Mouse (Mus musculus): ENCODE data around the gene Zfp3. TPM values are rescaled to one million over a fixed set of nuclear protein-coding genes. Genes with fewer than 3 reads are reported as not detected.
"Not testable (repeated sequence)": the region's sequence is repeated elsewhere in the genome, so short reads cannot be mapped to it uniquely, and the experiment has no call there.

Gene Zfp3
- polyA plus RNA-seq, 1 experiment, result 1.2 TPM

GRCm38 (mm10) chr11:70755645-70756044 lies 8.4 kb upstream of the Zfp3 start:
- Histone ChIP-seq H3K27me3 (ENCODE audit: control insufficient read depth, insufficient read depth, low read length) (no peaks in the 10 kb centered on the region), H3K36me3 (ENCODE audit: control insufficient read depth, insufficient read depth, low read length) (no peaks in the 10 kb centered on the region), H3K4me1 (ENCODE audit: control insufficient read depth, insufficient read depth, low read length) (no peaks in the 10 kb centered on the region), H3K27ac (ENCODE audit: control insufficient read depth, insufficient read depth, low read depth, low read length) (no peak overlapping the region), H3K4me3 (ENCODE audit: control insufficient read depth, low read depth, low read length) (no peak overlapping the region)
- TF ChIP-seq POLR2A (IDR thresholded peaks at IDR 0.05; ENCODE audit: control insufficient read depth, low read depth, low read length) (no peak), CTCF (IDR thresholded peaks at IDR 0.05; ENCODE audit: control insufficient read depth, insufficient read depth, insufficient replicate concordance, low read depth, low read length) (peak; percentile 61; the same call in 1 of the 2 replicates)

- H3K4me1 ChIP-seq (ENCODE audit: control insufficient read depth, insufficient read depth, low read length); H3K36me3 ChIP-seq (ENCODE audit: control insufficient read depth, insufficient read depth, low read length); H3K27me3 ChIP-seq (ENCODE audit: control insufficient read depth, insufficient read depth, low read length); H3K27ac ChIP-seq (ENCODE audit: control insufficient read depth, insufficient read depth, low read depth, low read length); H3K4me3 ChIP-seq (ENCODE audit: control insufficient read depth, low read depth, low read length): not testable (repeated sequence)
Measured at GRCm38 (mm10) chr11:70760446-70760845, 3.6 kb upstream of the Zfp3 start.

GRCm38 (mm10) chr11:70762641-70763040 lies 1.4 kb upstream of the Zfp3 start:
- TF ChIP-seq POLR2A (IDR thresholded peaks at IDR 0.05; ENCODE audit: control insufficient read depth, low read depth, low read length) (no peak), CTCF (IDR thresholded peaks at IDR 0.05; ENCODE audit: control insufficient read depth, insufficient read depth, insufficient replicate concordance, low read depth, low read length) (no peak)
- H3K36me3 ChIP-seq (ENCODE audit: control insufficient read depth, insufficient read depth, low read length), result no peaks in the 10 kb centered on the region
- H3K4me1 ChIP-seq (ENCODE audit: control insufficient read depth, insufficient read depth, low read length), result peaks cover 3% of the 10 kb centered on the region; the same call in 1 of the 2 replicates
- no peak overlapping the region for H3K27ac ChIP-seq (ENCODE audit: control insufficient read depth, insufficient read depth, low read depth, low read length)
- no peaks in the 10 kb centered on the region for H3K27me3 ChIP-seq (ENCODE audit: control insufficient read depth, insufficient read depth, low read length)
- H3K4me3 ChIP-seq (ENCODE audit: control insufficient read depth, low read depth, low read length), result no peak overlapping the region

- Histone ChIP-seq H3K27ac (ENCODE audit: control insufficient read depth, insufficient read depth, low read depth, low read length) (peak overlapping the region; percentile 91), H3K27me3 (ENCODE audit: control insufficient read depth, insufficient read depth, low read length) (no peaks in the 10 kb centered on the region), H3K4me3 (ENCODE audit: control insufficient read depth, low read depth, low read length) (peak overlapping the region; percentile 93), H3K4me1 (ENCODE audit: control insufficient read depth, insufficient read depth, low read length) (peaks cover 3% of the 10 kb centered on the region; the same call in 1 of the 2 replicates), H3K36me3 (ENCODE audit: control insufficient read depth, insufficient read depth, low read length) (no peaks in the 10 kb centered on the region)
- TF ChIP-seq CTCF (IDR thresholded peaks at IDR 0.05; ENCODE audit: control insufficient read depth, insufficient read depth, insufficient replicate concordance, low read depth, low read length), result no peak
- TF ChIP-seq POLR2A (IDR thresholded peaks at IDR 0.05; ENCODE audit: control insufficient read depth, low read depth, low read length), result no peak
Measured at GRCm38 (mm10) chr11:70763582-70763935, 450 bp upstream of the Zfp3 start.

GRCm38 (mm10) chr11:70765776-70766445 lies 1.9 kb downstream of the Zfp3 start:
- peaks cover 3% of the 10 kb centered on the region; the same call in 1 of the 2 replicates for H3K4me1 ChIP-seq (ENCODE audit: control insufficient read depth, insufficient read depth, low read length)
- TF ChIP-seq CTCF (IDR thresholded peaks at IDR 0.05; ENCODE audit: control insufficient read depth, insufficient read depth, insufficient replicate concordance, low read depth, low read length), result no peak
- no peak for TF ChIP-seq POLR2A (IDR thresholded peaks at IDR 0.05; ENCODE audit: control insufficient read depth, low read depth, low read length)
- no peak overlapping the region for H3K27ac ChIP-seq (ENCODE audit: control insufficient read depth, insufficient read depth, low read depth, low read length)
- H3K27me3 ChIP-seq (ENCODE audit: control insufficient read depth, insufficient read depth, low read length), result no peaks in the 10 kb centered on the region
- no peaks in the 10 kb centered on the region for H3K36me3 ChIP-seq (ENCODE audit: control insufficient read depth, insufficient read depth, low read length)
- H3K4me3 ChIP-seq (ENCODE audit: control insufficient read depth, low read depth, low read length), result no peak overlapping the region

- no peak overlapping the region for H3K27ac ChIP-seq (ENCODE audit: control insufficient read depth, insufficient read depth, low read depth, low read length)
- no peaks in the 10 kb centered on the region; the same call in none of the 2 replicates for H3K36me3 ChIP-seq (ENCODE audit: control insufficient read depth, insufficient read depth, low read length)
- H3K4me1 ChIP-seq (ENCODE audit: control insufficient read depth, insufficient read depth, low read length), result no peaks in the 10 kb centered on the region
- no peak overlapping the region for H3K4me3 ChIP-seq (ENCODE audit: control insufficient read depth, low read depth, low read length)
- TF ChIP-seq CTCF (IDR thresholded peaks at IDR 0.05; ENCODE audit: control insufficient read depth, insufficient read depth, insufficient replicate concordance, low read depth, low read length) (no peak), POLR2A (IDR thresholded peaks at IDR 0.05; ENCODE audit: control insufficient read depth, low read depth, low read length) (no peak)
- no peaks in the 10 kb centered on the region for H3K27me3 ChIP-seq (ENCODE audit: control insufficient read depth, insufficient read depth, low read length)
Measured at GRCm38 (mm10) chr11:70770804-70771203, 6.8 kb downstream of the Zfp3 start.

- no peak overlapping the region for H3K27ac ChIP-seq (ENCODE audit: control insufficient read depth, insufficient read depth, low read depth, low read length)
- no peak overlapping the region for H3K4me3 ChIP-seq (ENCODE audit: control insufficient read depth, low read depth, low read length)
- TF ChIP-seq CTCF (IDR thresholded peaks at IDR 0.05; ENCODE audit: control insufficient read depth, insufficient read depth, insufficient replicate concordance, low read depth, low read length) (peak; percentile 86; the same call in 1 of the 2 replicates), POLR2A (IDR thresholded peaks at IDR 0.05; ENCODE audit: control insufficient read depth, low read depth, low read length) (no peak)
- no peaks in the 10 kb centered on the region for H3K36me3 ChIP-seq (ENCODE audit: control insufficient read depth, insufficient read depth, low read length)
- no peaks in the 10 kb centered on the region for H3K27me3 ChIP-seq (ENCODE audit: control insufficient read depth, insufficient read depth, low read length)
- peaks cover 4% of the 10 kb centered on the region for H3K4me1 ChIP-seq (ENCODE audit: control insufficient read depth, insufficient read depth, low read length)
Measured at GRCm38 (mm10) chr11:70776830-70777571, 13.0 kb downstream of the Zfp3 start.

Data from testis, adult 2 months (tissue).